Mouse (Mus musculus): Measurements from ENCODE around the gene Gm9944. TPM values are rescaled to one million over a fixed set of nuclear protein-coding genes. Genes with fewer than 3 reads are reported as not detected.

Gene Gm9944
- total RNA-seq (2014; rRNA removed; ENCODE audit: low replicate concordance) = not detected in 2 replicates
- not detected in 2 replicates for polyA plus RNA-seq (2015; fragmentation: Nextera tagmentation; extraction: Ambion mirVana)

DNA sequence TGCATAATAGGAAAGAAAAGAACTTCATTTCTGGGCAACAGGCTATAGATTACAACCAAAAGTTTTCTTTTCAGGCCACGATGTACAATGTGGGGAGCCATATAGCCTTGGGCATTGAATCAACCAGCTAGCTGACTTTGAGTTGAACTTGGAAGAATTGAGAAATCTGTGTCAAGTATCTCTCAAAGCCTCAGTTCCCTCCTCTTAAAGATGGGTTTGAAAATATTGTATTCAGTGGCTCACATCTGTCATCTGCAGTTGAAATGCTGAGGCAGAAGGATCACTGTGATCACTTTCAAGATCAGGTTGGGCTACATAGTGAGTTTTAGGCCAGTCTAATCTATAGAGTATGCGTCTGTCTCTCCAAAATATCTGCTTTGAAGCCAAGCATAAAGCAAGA, at the start of gene Gm9944:
Gm9944 (minus strand) TSS at position 101 of the 400 bp plus-strand sequence.
- no peak within 1 kb of the TSS for H3K27ac ChIP-seq (ENCODE audit: low read depth)
- H3K9ac ChIP-seq (replicated peaks; ENCODE audit: low read depth, low read length) = no peak within 1 kb of the TSS
- no peaks in the 10 kb centered on the region for H3K36me3 ChIP-seq (replicated peaks; ENCODE audit: control insufficient read depth, insufficient read depth, low read length)
- H3K9me3 ChIP-seq (replicated peaks; ENCODE audit: control insufficient read depth, low read length) = no peaks in the 10 kb centered on the region
- TF ChIP-seq CTCF (IDR thresholded peaks at IDR 0.05; ENCODE audit: low read depth) = no peak
- no peaks in the 10 kb centered on the region for H3K4me1 ChIP-seq (ENCODE audit: control insufficient read depth, insufficient read depth)
- H3K4me3 ChIP-seq (ENCODE audit: low read depth, low read length) = no peak within 1 kb of the TSS
- no peak for ATAC-seq (ENCODE audit: insufficient read depth, low read depth)
- no peak for DNase-seq (ENCODE audit: low spot score)
- WGBS = 61% methylated on average over 2 of the region's 2 CpGs
- H3K27me3 ChIP-seq (ENCODE audit: control insufficient read depth, insufficient read depth, low read length) = no peaks in the 10 kb centered on the region
- H3K4me2 ChIP-seq (ENCODE audit: low read depth, low read length) = no peak within 1 kb of the TSS

DNA sequence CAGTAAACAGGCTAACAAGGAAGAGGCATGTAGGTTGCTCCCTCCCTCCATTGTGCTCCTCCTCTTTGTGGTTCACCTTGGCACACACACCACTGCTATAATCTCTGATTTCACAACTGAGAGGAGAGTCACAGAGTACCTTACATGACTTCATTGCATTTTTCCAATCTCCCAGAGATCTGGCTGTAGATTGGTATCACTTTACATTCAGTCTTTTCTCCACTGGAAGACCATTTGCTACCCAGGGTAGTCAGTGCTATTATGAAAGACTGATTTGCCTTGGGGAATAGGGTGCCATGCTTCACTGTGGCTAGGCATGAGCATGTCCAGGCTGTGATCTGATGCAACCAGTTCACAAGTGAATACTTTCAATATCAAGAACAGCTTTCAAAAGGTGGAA, 40.2 kb upstream of the Gm9944 start:
- no peak overlapping the region for H3K9ac ChIP-seq (replicated peaks; ENCODE audit: low read depth, low read length)
- no peaks in the 10 kb centered on the region for H3K4me1 ChIP-seq (ENCODE audit: control insufficient read depth, insufficient read depth)
- H3K27ac ChIP-seq (ENCODE audit: low read depth) = no peak overlapping the region
- DNase-seq (ENCODE audit: low spot score) = no peak
- no peak overlapping the region for H3K4me3 ChIP-seq (ENCODE audit: low read depth, low read length)
- no peaks in the 10 kb centered on the region for H3K27me3 ChIP-seq (ENCODE audit: control insufficient read depth, insufficient read depth, low read length)
- no peak overlapping the region for H3K4me2 ChIP-seq (ENCODE audit: low read depth, low read length)
- H3K9me3 ChIP-seq (replicated peaks; ENCODE audit: control insufficient read depth, low read length) = no peaks in the 10 kb centered on the region
- no peak for ATAC-seq (ENCODE audit: insufficient read depth, low read depth)
- TF ChIP-seq EP300 (IDR thresholded peaks at IDR 0.05; ENCODE audit: low read depth) (no peak), CTCF (IDR thresholded peaks at IDR 0.05; ENCODE audit: low read depth) (no peak)
- no peaks in the 10 kb centered on the region for H3K36me3 ChIP-seq (replicated peaks; ENCODE audit: control insufficient read depth, insufficient read depth, low read length)

DNA sequence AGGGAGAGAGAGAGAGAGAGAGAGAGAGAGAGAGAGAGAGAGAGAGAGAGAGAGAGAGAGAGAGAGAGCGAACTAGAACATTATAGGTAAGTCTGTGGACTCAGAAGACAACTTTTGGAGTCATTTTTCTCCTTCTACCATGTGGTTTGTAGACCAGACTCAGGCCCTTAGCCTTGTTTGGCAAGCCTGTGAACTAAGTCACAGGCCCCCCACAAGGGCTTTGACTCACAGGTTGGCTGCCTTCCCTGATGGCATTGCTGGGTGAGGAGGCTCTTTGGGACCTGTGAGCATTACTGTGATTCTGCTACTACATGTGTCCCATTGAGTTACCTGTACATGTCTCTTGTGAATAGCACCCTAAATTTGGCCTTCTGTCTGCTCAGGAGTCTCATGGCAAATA, 15.0 kb upstream of the Gm9944 start:
- TF ChIP-seq CTCF (IDR thresholded peaks at IDR 0.05; ENCODE audit: low read depth) (no peak), EP300 (IDR thresholded peaks at IDR 0.05; ENCODE audit: low read depth) (no peak)
- ATAC-seq (ENCODE audit: insufficient read depth, low read depth) = no peak
- H3K4me1 ChIP-seq (ENCODE audit: control insufficient read depth, insufficient read depth) = no peaks in the 10 kb centered on the region

DNA sequence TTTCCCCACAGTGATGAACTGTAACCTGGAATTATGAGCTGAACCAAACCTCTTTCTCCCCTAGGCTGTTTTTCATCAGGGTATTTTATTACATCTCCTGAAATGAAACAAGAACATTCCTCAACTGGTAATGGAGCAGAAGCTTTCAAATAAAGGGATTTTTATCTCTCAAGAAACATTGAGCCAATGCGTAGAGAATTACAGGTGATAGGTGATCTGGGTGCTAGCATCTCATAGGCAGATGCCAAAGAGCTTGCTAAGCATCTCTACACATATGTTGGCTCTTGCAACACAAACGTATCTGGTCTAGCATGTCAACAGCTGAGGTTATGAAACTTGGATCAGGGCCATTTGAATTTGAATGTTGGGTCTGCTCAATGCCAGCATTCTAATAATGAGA, 12.1 kb upstream of the Gm9944 start:
- Histone ChIP-seq H3K4me2 (ENCODE audit: low read depth, low read length) (no peak overlapping the region), H3K4me1 (ENCODE audit: control insufficient read depth, insufficient read depth) (no peaks in the 10 kb centered on the region), H3K36me3 (replicated peaks; ENCODE audit: control insufficient read depth, insufficient read depth, low read length) (no peaks in the 10 kb centered on the region), H3K27me3 (ENCODE audit: control insufficient read depth, insufficient read depth, low read length) (no peaks in the 10 kb centered on the region), H3K9me3 (replicated peaks; ENCODE audit: control insufficient read depth, low read length) (no peaks in the 10 kb centered on the region; the same call in 1 of the 2 replicates), H3K9ac (replicated peaks; ENCODE audit: low read depth, low read length) (no peak overlapping the region), H3K27ac (ENCODE audit: low read depth) (no peak overlapping the region), H3K4me3 (ENCODE audit: low read depth, low read length) (no peak overlapping the region)
- no peak for DNase-seq (ENCODE audit: low spot score)
- TF ChIP-seq CTCF (IDR thresholded peaks at IDR 0.05; ENCODE audit: low read depth) = no peak
- TF ChIP-seq EP300 (IDR thresholded peaks at IDR 0.05; ENCODE audit: low read depth) = no peak
- ATAC-seq (ENCODE audit: insufficient read depth, low read depth) = no peak
- 57% methylated on average over 2 of the region's 2 CpGs for WGBS

More for the DNA sequence above, 15.0 kb upstream of the Gm9944 start:
- H3K27me3 ChIP-seq (ENCODE audit: control insufficient read depth, insufficient read depth, low read length) = no peaks in the 10 kb centered on the region
- no peak overlapping the region for H3K4me3 ChIP-seq (ENCODE audit: low read depth, low read length)
- no peak for DNase-seq (ENCODE audit: low spot score)
- H3K9ac ChIP-seq (replicated peaks; ENCODE audit: low read depth, low read length) = no peak overlapping the region
- no peak overlapping the region for H3K27ac ChIP-seq (ENCODE audit: low read depth)
- 0 out of 2 replicates have a peak, but pooled peaks cover 3% of the 10 kb centered on the region for H3K9me3 ChIP-seq (replicated peaks; ENCODE audit: control insufficient read depth, low read length)
- 69% methylated on average over 1 of the region's 1 CpGs for WGBS
- H3K4me2 ChIP-seq (ENCODE audit: low read depth, low read length) = no peak overlapping the region
- H3K36me3 ChIP-seq (replicated peaks; ENCODE audit: control insufficient read depth, insufficient read depth, low read length) = no peaks in the 10 kb centered on the region

DNA sequence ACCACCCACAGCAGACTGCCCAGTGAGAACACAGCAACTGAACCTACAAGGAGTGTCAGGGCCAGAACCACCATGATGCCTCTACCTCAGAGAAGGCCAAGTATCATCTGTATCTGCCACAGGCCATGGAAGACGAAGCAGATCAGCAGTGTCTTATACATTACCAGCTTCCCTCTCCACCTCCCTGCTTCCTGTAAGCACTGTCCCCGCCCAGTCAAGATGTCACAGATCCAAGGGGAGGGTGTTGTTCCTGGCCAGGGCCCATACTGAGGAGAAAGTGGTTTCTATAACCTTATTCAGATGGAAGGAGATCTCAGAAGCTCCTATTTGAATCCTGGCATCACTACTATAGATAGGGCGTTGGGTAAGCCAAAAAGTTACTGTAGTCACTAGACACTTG, 10.5 kb upstream of the Gm9944 start, which contains the start of gene Aadacl3:
Aadacl3 (minus strand) TSS at position 101 of the 400 bp plus-strand sequence.
- no peak for DNase-seq (ENCODE audit: low spot score)
- WGBS = 54% methylated on average over 3 of the region's 3 CpGs

DNA sequence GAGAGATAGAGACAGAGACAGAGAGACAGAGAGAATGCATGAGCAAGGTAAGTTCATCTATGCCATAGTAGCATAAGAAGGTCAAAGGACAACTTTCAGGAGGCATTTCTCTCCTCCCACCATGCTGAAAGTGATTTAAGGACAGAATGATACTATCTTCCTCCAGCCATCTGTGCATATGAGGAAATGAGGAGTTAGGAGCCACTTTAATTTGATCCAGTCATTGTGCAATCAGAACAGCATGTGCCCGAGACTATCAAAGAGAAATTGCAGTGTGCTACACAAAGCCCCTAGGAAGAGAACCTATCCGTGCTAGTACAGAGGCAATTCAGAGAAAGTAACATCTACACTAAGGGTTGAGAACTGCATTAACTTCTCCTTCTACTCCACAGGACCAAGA, 4.6 kb downstream of the Gm9944 start:
- Histone ChIP-seq H3K4me1 (ENCODE audit: control insufficient read depth, insufficient read depth) (no peaks in the 10 kb centered on the region), H3K36me3 (replicated peaks; ENCODE audit: control insufficient read depth, insufficient read depth, low read length) (no peaks in the 10 kb centered on the region), H3K9ac (replicated peaks; ENCODE audit: low read depth, low read length) (no peak overlapping the region), H3K4me2 (ENCODE audit: low read depth, low read length) (no peak overlapping the region), H3K9me3 (replicated peaks; ENCODE audit: control insufficient read depth, low read length) (no peaks in the 10 kb centered on the region), H3K27me3 (ENCODE audit: control insufficient read depth, insufficient read depth, low read length) (no peaks in the 10 kb centered on the region), H3K4me3 (ENCODE audit: low read depth, low read length) (no peak overlapping the region), H3K27ac (ENCODE audit: low read depth) (no peak overlapping the region)
- no peak for TF ChIP-seq CTCF (IDR thresholded peaks at IDR 0.05; ENCODE audit: low read depth)
- no peak for TF ChIP-seq EP300 (IDR thresholded peaks at IDR 0.05; ENCODE audit: low read depth)
- no peak for ATAC-seq (ENCODE audit: insufficient read depth, low read depth)
- DNase-seq (ENCODE audit: low spot score) = no peak
- 65% methylated on average over 2 of the region's 2 CpGs for WGBS

More for the DNA sequence above, 10.5 kb upstream of the Gm9944 start, which contains the start of gene Aadacl3:
- no peaks in the 10 kb centered on the region for H3K36me3 ChIP-seq (replicated peaks; ENCODE audit: control insufficient read depth, insufficient read depth, low read length)
- no peak within 1 kb of the TSS for H3K9ac ChIP-seq (replicated peaks; ENCODE audit: low read depth, low read length)
- H3K9me3 ChIP-seq (replicated peaks; ENCODE audit: control insufficient read depth, low read length) = no peaks in the 10 kb centered on the region; the same call in 1 of the 2 replicates
- H3K27me3 ChIP-seq (ENCODE audit: control insufficient read depth, insufficient read depth, low read length) = no peaks in the 10 kb centered on the region
- H3K4me3 ChIP-seq (ENCODE audit: low read depth, low read length) = no peak within 1 kb of the TSS
- no peaks in the 10 kb centered on the region for H3K4me1 ChIP-seq (ENCODE audit: control insufficient read depth, insufficient read depth)
- H3K4me2 ChIP-seq (ENCODE audit: low read depth, low read length) = no peak within 1 kb of the TSS
- H3K27ac ChIP-seq (ENCODE audit: low read depth) = no peak within 1 kb of the TSS
- no peak for ATAC-seq (ENCODE audit: insufficient read depth, low read depth)
- TF ChIP-seq CTCF (IDR thresholded peaks at IDR 0.05; ENCODE audit: low read depth) (no peak), EP300 (IDR thresholded peaks at IDR 0.05; ENCODE audit: low read depth) (no peak)
